Mouse (Mus musculus) kidney, adult 2 months (tissue): ENCODE measurements around the gene Dars.

Experiments used
- CTCF ChIP-seq: fragments of 200-500 bp; conservative IDR thresholded peaks from 2 replicates; pipeline ENCODE4 v1.5.1; 2011; ENCODE audit warnings: low read depth, mild to moderate bottlenecking, control low read depth, low read length, moderate library complexity, mixed read lengths; ENCODE audit not compliant: insufficient read depth, insufficient read length
- POLR2A ChIP-seq: fragments of 200-500 bp; IDR thresholded peaks from one replicate; pipeline ENCODE4 v1.6.1; 2011; ENCODE audit warnings: low read depth, low read length, control low read depth

- TF ChIP-seq CTCF (no peak), POLR2A (no peak)
Measured at GRCm38 (mm10) chr1:128459011-128459410, 41.8 kb upstream of the Dars start.
